Mouse (Mus musculus) liver, embryonic 12.5 days (tissue): ENCODE results near the gene Arhgap22. TPM values are rescaled to one million over a fixed set of nuclear protein-coding genes. Genes with fewer than 3 reads are reported as not detected.

Experiments used
- ATAC-seq: fragments of 200-750 bp; cut with Nextera tagmentation; 2 replicates; pipeline ENCODE4 v1.8.0; 2017; ENCODE audit warnings: moderate number of reproducible peaks, mild to moderate bottlenecking, moderate library complexity
- H3K27ac ChIP-seq: fragments of 300-500 bp; sonication (generic); 2 replicates; pipeline ENCODE4 v1.5.1; 2016; ENCODE audit warnings: mild to moderate bottlenecking
- H3K27me3 ChIP-seq: fragments of 300-500 bp; sonication (generic); replicated peaks from 2 replicates; pipeline ENCODE4 v1.6.1; 2016; ENCODE audit warnings: mild to moderate bottlenecking, moderate library complexity
- H3K36me3 ChIP-seq: fragments of 300-500 bp; sonication (generic); 2 replicates; pipeline ENCODE4 v1.6.1; 2016; ENCODE audit warnings: mild to moderate bottlenecking, moderate library complexity
- H3K4me1 ChIP-seq: fragments of 300-500 bp; sonication (generic); 2 replicates; pipeline ENCODE4 v1.6.1; 2016
- H3K4me2 ChIP-seq: fragments of 300-500 bp; sonication (generic); 2 replicates; pipeline ENCODE4 v1.6.1; 2016; ENCODE audit warnings: mild to moderate bottlenecking, moderate library complexity
- H3K4me3 ChIP-seq: fragments of 300-500 bp; sonication (generic); 2 replicates; pipeline ENCODE4 v1.5.1; 2016; ENCODE audit warnings: mild to moderate bottlenecking, moderate library complexity
- H3K9ac ChIP-seq: fragments of 300-500 bp; sonication (generic); 2 replicates; pipeline ENCODE4 v1.6.1; 2016; ENCODE audit warnings: mild to moderate bottlenecking, moderate library complexity
- H3K9me3 ChIP-seq: fragments of 300-500 bp; sonication (generic); replicated peaks from 2 replicates; pipeline ENCODE4 v1.6.1; 2016; ENCODE audit warnings: mild to moderate bottlenecking, moderate library complexity
- WGBS: fragments of 180-500 bp; shearing (Covaris S2); methylation state at CpG from one replicate; pipeline ENCODE4 v1.1.7; 2016; ENCODE audit not compliant: insufficient replicate concordance; 5-methylcytosine and 5-hydroxymethylcytosine counted together
- polyA plus RNA-seq: library from polyadenylated mRNA; unstranded; fragments of >200 nt; fragmentation: Nextera tagmentation; extraction: Ambion mirVana; gene quantifications from 2 replicates; pipeline ENCODE4 v1.2.1, GENCODE M21; 2016

Gene Arhgap22
- polyA plus RNA-seq, 1 experiment from 2014 or later: 4.6 TPM

DNA sequence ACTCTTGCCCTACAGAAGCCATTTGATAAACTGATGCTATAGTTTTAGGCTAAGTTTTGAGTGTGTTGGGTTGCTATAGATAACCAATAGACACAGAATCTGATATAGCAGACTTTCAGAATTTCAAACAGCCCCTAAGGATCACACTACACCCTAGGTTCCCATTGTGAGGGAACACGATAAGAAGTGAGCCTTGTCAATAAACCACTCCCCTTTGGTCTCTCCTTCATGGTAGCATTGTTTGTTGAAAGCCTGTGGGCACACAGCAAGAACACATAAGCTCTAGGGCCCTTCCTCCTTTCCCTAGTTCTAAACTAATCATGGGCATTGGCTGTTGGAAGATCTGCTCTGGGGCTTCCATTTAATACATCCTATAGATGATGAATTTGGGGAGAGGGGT is 80.7 kb downstream of the Arhgap22 start:
- WGBS: 27% methylated on average over 1 of the region's 1 CpGs
- peak; percentile 74; the same call in 1 of the 2 replicates for ATAC-seq

DNA sequence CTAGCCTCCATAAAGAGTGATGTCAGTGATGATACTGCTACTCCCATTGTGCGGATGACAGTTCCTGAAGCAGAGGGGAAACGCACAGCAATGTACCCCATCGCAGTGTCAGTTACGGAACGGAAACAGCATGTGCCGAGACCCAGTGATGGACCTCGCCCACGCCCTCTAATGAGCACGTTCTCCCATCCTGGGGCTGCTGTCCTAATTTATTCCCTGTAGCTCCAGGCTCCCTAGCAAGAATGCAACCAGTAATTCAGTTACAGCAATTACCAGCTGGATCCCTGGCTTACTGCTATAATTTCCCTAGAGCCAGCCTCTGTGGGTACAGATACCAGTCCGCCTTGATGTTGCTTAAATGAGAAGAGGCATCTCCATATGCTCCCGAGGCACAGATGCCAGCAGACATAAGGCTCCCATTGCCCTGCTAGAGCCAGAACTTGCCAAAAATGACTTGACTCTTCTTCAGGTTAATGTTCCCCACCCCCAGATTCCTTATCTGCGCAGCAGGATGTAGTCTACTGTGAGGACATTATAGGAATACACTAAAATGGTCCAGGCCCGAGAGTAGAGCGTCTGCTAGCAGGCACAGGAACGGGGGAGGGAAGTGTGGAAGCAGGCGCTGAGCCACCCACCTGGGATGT is 83.0 kb downstream of the Arhgap22 start:
- Histone ChIP-seq H3K9ac (no peak overlapping the region), H3K4me1 (peaks cover 14% of the 10 kb centered on the region; the same call in 1 of the 2 replicates), H3K9me3 (no peaks in the 10 kb centered on the region), H3K27ac (no peak overlapping the region), H3K27me3 (no peaks in the 10 kb centered on the region), H3K36me3 (no peaks in the 10 kb centered on the region), H3K4me2 (no peak overlapping the region), H3K4me3 (no peak overlapping the region)
- no peak for ATAC-seq
- 77% methylated on average over 16 of the region's 16 CpGs for WGBS

More for the DNA sequence above, 80.7 kb downstream of the Arhgap22 start:
- no peaks in the 10 kb centered on the region for H3K9me3 ChIP-seq
- H3K27ac ChIP-seq: no peak overlapping the region
- no peak overlapping the region for H3K9ac ChIP-seq
- no peaks in the 10 kb centered on the region for H3K36me3 ChIP-seq
- H3K4me2 ChIP-seq: no peak overlapping the region
- peaks cover 20% of the 10 kb centered on the region; the same call in 1 of the 2 replicates for H3K4me1 ChIP-seq
- H3K4me3 ChIP-seq: no peak overlapping the region
- no peaks in the 10 kb centered on the region for H3K27me3 ChIP-seq

DNA sequence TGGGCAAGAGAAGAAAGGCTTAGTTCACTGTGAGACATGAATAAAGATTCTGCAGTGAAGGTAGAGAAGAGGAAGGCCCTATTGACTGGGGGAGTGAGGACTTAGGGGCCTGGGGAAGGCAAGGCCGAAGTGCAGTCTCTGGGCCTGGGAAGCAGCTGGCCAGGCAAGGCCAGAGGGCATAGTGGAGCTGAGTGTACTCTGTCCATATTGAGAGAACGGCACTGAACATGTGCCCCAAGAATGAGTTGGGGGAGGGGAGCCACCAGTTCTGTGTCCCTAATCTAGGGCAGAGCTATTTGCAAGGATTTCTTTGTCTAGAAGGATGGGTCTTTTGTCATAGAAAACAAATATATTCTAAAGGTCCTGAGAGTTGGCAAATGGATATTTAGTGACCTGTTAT is 86.8 kb downstream of the Arhgap22 start:
- H3K9me3 ChIP-seq: no peaks in the 10 kb centered on the region
- H3K4me1 ChIP-seq: no peaks in the 10 kb centered on the region
- H3K27ac ChIP-seq: no peak overlapping the region
- no peak for ATAC-seq
- H3K4me2 ChIP-seq: no peak overlapping the region
- no peak overlapping the region for H3K4me3 ChIP-seq
- 50% methylated on average over 2 of the region's 2 CpGs for WGBS
- no peaks in the 10 kb centered on the region for H3K36me3 ChIP-seq
- H3K9ac ChIP-seq: no peak overlapping the region
- H3K27me3 ChIP-seq: no peaks in the 10 kb centered on the region

DNA sequence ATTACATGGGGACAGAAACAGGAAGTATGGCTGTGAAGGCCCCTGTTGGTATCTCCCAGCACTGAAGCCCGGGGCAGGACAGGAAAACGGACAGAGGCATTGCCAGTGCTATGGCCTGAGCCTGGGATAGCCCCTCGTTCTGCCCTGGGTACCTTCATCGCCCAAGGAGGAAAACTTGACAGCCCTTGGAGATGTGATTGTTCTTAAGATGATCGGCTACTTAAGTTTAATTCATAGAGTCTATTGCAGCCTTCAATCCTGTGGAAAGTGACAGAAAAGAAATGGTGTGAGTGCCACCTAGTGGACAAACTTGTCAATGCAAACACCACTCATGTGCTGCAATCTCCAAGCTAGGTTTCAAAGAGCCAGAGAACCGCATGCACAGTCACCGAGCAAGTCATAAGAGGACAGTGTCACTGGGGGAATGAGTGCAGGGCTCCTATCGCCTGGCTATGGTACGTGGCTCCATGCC is 89.6 kb downstream of the Arhgap22 start:
- ATAC-seq: 0 out of 2 replicates have a peak, but pooled peaks have one; percentile 42
- Histone ChIP-seq H3K4me1 (no peaks in the 10 kb centered on the region), H3K27me3 (no peaks in the 10 kb centered on the region), H3K27ac (no peak overlapping the region), H3K9me3 (no peaks in the 10 kb centered on the region), H3K36me3 (no peaks in the 10 kb centered on the region), H3K4me2 (no peak overlapping the region), H3K9ac (no peak overlapping the region), H3K4me3 (no peak overlapping the region)
- 10% methylated on average over 9 of the region's 9 CpGs for WGBS

DNA sequence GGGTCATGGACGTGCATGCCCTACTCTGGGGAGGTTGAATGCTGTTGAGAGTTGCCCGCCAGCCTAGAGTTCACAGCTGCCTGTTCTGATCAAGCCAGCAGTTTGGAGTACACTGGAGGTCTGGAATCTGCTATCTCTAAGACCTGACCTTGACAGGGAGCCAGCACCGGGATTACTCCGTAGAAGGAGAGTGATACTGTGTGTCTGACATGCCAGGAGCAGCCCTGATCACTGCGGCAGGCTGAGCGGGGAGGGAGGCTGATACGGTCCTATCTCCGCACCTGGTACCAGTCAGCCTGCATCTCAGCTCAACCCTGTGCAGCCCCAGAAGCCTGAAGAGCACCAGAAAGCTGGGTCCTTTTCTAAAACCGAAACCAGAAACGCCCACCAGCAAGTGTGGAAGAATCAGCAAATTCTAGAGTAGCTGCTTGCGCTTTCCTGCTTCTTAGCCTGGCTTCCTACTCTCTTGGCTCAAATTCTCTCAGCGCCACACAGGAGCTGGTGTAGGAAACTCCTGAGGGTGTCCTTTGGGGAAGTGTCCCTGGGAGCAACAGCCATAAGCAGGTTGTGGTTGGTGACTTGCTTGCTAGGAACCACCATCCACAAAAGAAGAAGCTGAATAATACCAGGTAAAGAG is 91.9 kb downstream of the Arhgap22 start:
- WGBS: 61% methylated on average over 12 of the region's 12 CpGs
- Histone ChIP-seq H3K27me3 (no peaks in the 10 kb centered on the region), H3K9ac (no peak overlapping the region), H3K9me3 (no peaks in the 10 kb centered on the region), H3K4me1 (no peaks in the 10 kb centered on the region), H3K27ac (no peak overlapping the region), H3K4me3 (no peak overlapping the region), H3K36me3 (no peaks in the 10 kb centered on the region), H3K4me2 (no peak overlapping the region)
- no peak; the same call in 1 of the 2 replicates for ATAC-seq

DNA sequence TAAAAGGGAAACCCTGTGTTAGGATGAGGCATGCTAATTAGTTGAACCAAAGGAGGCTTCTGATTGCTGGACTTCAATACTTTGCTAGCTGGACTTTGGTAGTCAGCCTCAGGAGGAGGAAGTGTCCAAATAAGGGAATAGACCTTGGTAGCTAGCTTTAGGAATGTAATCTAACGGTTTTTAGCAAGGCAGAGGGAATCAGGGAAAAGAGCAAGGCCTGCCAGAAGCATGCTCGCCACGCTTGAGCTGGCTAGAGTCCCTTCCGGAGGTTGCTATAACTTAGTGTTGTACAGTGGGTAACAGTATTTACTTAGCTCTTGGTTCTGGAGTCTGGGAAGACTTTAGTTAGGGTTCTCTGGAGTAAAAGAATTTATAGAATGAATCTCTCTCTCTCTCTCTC is 96.9 kb downstream of the Arhgap22 start:
- H3K4me1 ChIP-seq: no peaks in the 10 kb centered on the region
- H3K4me2 ChIP-seq: no peak overlapping the region
- peaks cover 17% of the 10 kb centered on the region for H3K27me3 ChIP-seq
- H3K36me3 ChIP-seq: no peaks in the 10 kb centered on the region
- H3K9me3 ChIP-seq: no peaks in the 10 kb centered on the region
- no peak overlapping the region for H3K9ac ChIP-seq
- WGBS: 36% methylated on average over 4 of the region's 4 CpGs
- no peak overlapping the region for H3K27ac ChIP-seq
- ATAC-seq: no peak
- no peak overlapping the region for H3K4me3 ChIP-seq

DNA sequence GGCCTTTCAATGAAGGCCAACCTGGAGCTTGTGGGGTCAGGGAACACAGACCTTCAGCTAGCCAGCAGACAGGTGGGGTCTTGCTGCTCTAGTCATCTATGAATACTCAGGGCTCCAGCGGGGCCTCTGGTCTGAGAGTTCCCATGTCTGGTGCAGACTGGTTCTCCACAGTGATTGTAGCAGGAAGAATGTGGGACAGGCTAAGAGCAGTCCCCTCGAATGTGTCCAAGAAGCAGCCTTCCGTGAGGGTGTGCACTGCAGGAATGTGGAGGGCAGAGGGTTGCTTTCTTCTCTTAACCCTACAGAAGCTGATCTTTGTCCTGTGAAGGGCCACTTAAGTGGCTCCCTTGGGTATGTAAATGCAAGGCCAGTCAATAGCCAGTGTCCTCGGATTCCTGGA is 98.5 kb downstream of the Arhgap22 start:
- Histone ChIP-seq H3K4me2 (no peak overlapping the region), H3K4me1 (no peaks in the 10 kb centered on the region), H3K27me3 (peaks cover 30% of the 10 kb centered on the region), H3K36me3 (no peaks in the 10 kb centered on the region), H3K27ac (no peak overlapping the region), H3K9ac (no peak overlapping the region), H3K4me3 (no peak overlapping the region), H3K9me3 (no peaks in the 10 kb centered on the region)
- 60% methylated on average over 4 of the region's 4 CpGs for WGBS
- no peak for ATAC-seq

DNA sequence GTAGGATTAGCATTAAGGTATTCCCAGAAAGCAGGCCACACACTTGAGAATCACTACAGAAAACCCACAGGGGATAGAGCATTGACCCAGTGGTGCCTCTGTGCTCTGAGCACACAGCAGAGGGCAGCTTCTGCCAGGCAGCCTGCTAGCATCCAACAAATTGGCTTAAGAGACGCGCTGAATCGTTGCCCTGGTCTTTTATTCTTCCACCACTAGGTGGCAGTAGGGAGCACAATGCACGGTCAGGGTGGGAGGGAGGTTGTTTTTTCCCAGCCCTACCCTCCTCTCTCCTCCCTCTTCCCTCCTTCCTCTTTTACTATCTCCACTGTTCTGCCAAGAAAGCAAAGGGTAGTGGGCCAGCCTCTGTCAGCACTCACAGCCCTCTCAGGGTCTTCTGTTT is 99.8 kb downstream of the Arhgap22 start:
- Histone ChIP-seq H3K4me1 (no peaks in the 10 kb centered on the region), H3K9ac (no peak overlapping the region), H3K27me3 (peaks cover 41% of the 10 kb centered on the region), H3K36me3 (no peaks in the 10 kb centered on the region), H3K9me3 (no peaks in the 10 kb centered on the region), H3K27ac (no peak overlapping the region), H3K4me3 (no peak overlapping the region), H3K4me2 (no peak overlapping the region)
- WGBS: 4% methylated on average over 4 of the region's 4 CpGs
- no peak for ATAC-seq

DNA sequence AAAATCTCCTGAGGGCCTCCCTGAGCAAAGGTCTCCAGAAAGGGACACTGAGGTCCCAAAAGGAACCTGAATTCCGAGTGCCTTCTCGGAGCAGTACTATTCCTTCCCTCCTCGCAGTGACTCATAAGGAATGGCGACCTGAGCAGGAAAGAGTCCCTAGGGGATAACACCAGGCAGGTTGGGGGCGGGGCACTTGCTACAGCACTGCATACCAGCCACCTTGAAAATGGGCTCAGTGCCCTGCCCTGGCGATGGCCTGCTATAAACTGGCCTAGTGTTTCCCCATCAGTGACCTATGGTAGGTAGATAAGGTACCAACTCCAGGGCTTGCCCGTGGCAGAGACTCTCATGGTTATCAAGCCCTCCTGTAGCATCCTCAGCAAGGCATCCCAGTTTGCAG is 100.3 kb downstream of the Arhgap22 start:
- 42% methylated on average over 7 of the region's 7 CpGs for WGBS
- H3K27me3 ChIP-seq: peaks cover 47% of the 10 kb centered on the region
- H3K9ac ChIP-seq: no peak overlapping the region
- H3K36me3 ChIP-seq: no peaks in the 10 kb centered on the region
- H3K9me3 ChIP-seq: no peaks in the 10 kb centered on the region
- no peak overlapping the region for H3K4me3 ChIP-seq
- H3K27ac ChIP-seq: no peak overlapping the region
- ATAC-seq: no peak
- H3K4me1 ChIP-seq: no peaks in the 10 kb centered on the region
- H3K4me2 ChIP-seq: no peak overlapping the region

DNA sequence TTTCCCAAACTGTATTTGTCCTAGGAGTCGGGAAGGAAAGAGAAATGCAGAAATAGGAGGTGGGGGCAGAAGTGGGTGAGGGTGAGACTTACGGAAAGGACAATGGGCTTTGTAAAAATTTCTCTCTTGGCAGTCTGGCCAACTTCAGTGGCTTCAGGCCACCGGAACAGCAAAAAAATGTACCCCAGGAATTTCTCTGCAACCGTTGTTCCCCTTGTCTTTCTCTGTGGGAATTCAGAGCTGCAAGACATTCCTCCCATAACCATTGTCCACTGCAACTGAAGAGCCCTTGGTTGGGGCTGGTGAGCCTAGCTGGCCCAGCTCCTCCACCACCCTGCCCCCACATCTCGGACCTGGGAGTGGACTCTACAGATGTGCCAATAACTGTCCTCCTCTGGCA is 101.3 kb downstream of the Arhgap22 start:
- H3K4me1 ChIP-seq: peaks cover 7% of the 10 kb centered on the region

DNA sequence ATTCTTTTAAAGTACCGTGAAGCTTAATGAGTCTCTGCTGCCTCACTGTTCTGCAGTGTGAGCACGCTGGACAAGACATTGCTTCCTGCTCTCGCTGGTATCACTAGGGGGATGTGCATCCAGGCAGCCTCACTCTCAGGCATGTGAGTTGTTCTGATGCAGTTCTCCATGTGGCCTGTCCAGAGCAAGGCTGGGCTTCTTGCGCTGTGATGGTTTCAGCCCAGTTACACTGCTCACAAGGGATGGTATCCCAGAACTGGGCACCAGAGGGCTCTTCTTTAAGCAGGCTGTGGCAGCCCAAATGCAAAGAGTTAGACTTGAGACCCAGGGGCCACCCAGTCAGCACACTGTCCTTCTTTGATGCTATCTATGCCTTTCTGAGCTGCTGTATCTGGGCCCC is 101.9 kb downstream of the Arhgap22 start:
- Histone ChIP-seq H3K9ac (no peak overlapping the region), H3K27me3 (peaks cover 63% of the 10 kb centered on the region), H3K4me3 (no peak overlapping the region), H3K9me3 (no peaks in the 10 kb centered on the region), H3K4me2 (no peak overlapping the region), H3K27ac (no peak overlapping the region), H3K36me3 (no peaks in the 10 kb centered on the region), H3K4me1 (peaks cover 13% of the 10 kb centered on the region)
- ATAC-seq: no peak
- 50% methylated on average over 4 of the region's 4 CpGs for WGBS

More for the DNA sequence above, 101.3 kb downstream of the Arhgap22 start:
- no peaks in the 10 kb centered on the region for H3K36me3 ChIP-seq
- H3K4me3 ChIP-seq: no peak overlapping the region
- peaks cover 56% of the 10 kb centered on the region for H3K27me3 ChIP-seq
- 68% methylated on average over 5 of the region's 5 CpGs for WGBS
- no peak overlapping the region for H3K9ac ChIP-seq
- H3K27ac ChIP-seq: no peak overlapping the region
- no peaks in the 10 kb centered on the region for H3K9me3 ChIP-seq
- ATAC-seq: no peak
- no peak overlapping the region for H3K4me2 ChIP-seq

DNA sequence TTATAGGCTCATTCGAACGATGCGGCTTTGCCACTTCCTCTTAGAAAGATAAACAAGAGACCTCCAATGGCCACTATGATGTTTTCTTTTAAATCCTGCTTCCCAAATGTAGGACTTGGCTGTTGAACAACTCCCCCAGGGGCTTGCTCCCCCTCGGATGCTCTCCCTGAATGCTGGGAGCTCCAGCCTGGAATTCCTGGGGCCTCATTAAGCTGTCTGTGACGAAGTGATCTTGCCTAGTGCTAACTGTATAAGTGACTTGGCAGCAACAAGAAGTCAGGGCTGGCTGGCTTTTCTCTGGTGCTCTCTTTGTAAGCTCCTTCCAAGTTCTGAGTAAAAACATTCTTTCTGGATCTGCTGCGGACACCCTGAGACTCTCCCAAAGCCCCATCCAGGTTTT is 104.1 kb downstream of the Arhgap22 start:
- peaks cover 84% of the 10 kb centered on the region for H3K27me3 ChIP-seq
- no peaks in the 10 kb centered on the region for H3K36me3 ChIP-seq
- no peak for ATAC-seq
- no peak overlapping the region for H3K4me3 ChIP-seq
- H3K4me1 ChIP-seq: peaks cover 31% of the 10 kb centered on the region
- no peak overlapping the region for H3K4me2 ChIP-seq
- no peak overlapping the region for H3K27ac ChIP-seq
- WGBS: 43% methylated on average over 6 of the region's 6 CpGs
- no peaks in the 10 kb centered on the region for H3K9me3 ChIP-seq
- H3K9ac ChIP-seq: no peak overlapping the region
